ENCODE assay signal across 23 mouse cellular contexts in the genomic region with DNA sequence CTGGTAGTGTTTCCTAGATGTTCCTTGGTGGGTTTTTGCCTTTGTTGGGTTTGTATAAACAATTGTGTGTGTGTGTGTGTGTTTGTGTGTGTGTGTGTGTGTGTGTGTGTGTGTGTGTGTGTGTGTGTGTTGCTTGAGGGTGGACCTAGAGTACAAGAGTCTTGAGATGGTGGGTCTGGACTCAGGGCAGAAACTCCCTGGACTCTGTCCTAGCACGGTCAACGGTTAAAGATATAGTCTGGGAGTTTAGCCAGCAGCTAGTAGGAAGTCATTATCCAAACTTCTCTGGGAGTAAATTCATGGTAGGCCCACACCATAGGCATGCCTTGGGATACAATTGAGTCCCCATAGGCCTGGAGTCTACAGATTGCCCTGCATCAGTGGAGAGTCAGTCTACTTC. TPM values are rescaled to one million over a fixed set of nuclear protein-coding genes. Genes with fewer than 3 reads are reported as not detected.
"Had no signal": no experiment of that assay in that cellular context is flagged by ENCODE, and none has a peak within 500 bp of the region (broad histone marks: within the 10 kb centered on the region; RNA-seq: fewer than 3 reads in every experiment).

No protein-coding gene starts in this region.

- ATAC-seq: intestine, embryonic 15.5 days; midbrain, embryonic 13.5 days; midbrain, embryonic 16.5 days had no signal

- H3K4me3 ChIP-seq: intestine, embryonic 15.5 days; left cerebral cortex, adult 2 months; liver, embryonic 15.5 days; lung, embryonic 15.5 days; megakaryocyte, embryonic 14.5 days; midbrain, embryonic 10.5 days; midbrain, embryonic 13.5 days; myocyte; neural tube, embryonic 13.5 days had no signal

- H3K36me3 ChIP-seq: intestine, embryonic 15.5 days; liver, embryonic 15.5 days; lung, embryonic 15.5 days; midbrain, embryonic 10.5 days; midbrain, embryonic 13.5 days; neural tube, embryonic 13.5 days had no signal

- H3K9ac ChIP-seq: intestine, embryonic 15.5 days; liver, embryonic 15.5 days; lung, embryonic 15.5 days; midbrain, embryonic 13.5 days; neural tube, embryonic 13.5 days had no signal

- DNase-seq: layer of hippocampus, postnatal 36 days; lung, adult 18-20 months; lung, postnatal 10 days; lung, postnatal 36 days; retina, postnatal 1 day; right cerebral cortex, postnatal 25 days; thymus, adult 2 months; thymus, postnatal 14 days; thymus, postnatal 4 days had no signal

- H3K9me3 ChIP-seq: intestine, embryonic 15.5 days; liver, embryonic 15.5 days; lung, embryonic 15.5 days; megakaryocyte, embryonic 14.5 days; midbrain, embryonic 10.5 days; midbrain, embryonic 13.5 days; neural tube, embryonic 13.5 days had no signal

- H3K4me2 ChIP-seq: intestine, embryonic 15.5 days; liver, embryonic 11.5 days; liver, embryonic 15.5 days; lung, embryonic 15.5 days; midbrain, embryonic 13.5 days; neural tube, embryonic 13.5 days had no signal

- H3K27me3 ChIP-seq: intestine, embryonic 15.5 days; liver, embryonic 15.5 days; lung, embryonic 15.5 days; neural tube, embryonic 13.5 days had no signal

- H3K4me1 ChIP-seq: intestine, embryonic 15.5 days; liver, embryonic 15.5 days; midbrain, embryonic 10.5 days; midbrain, embryonic 13.5 days; neural tube, embryonic 13.5 days had no signal

- H3K27ac ChIP-seq: intestine, embryonic 15.5 days; kidney, postnatal 0 days; left cerebral cortex, adult 2 months; liver, embryonic 15.5 days; lung, embryonic 15.5 days; midbrain, embryonic 10.5 days; midbrain, embryonic 13.5 days; neural tube, embryonic 13.5 days; stomach, postnatal 0 days had no signal

RNA-seq across cellular contexts. Expression of gene Noxa1, which starts 7.1 kb away (rescaled TPM):
- polyA plus RNA-seq: midbrain, embryonic 10.5 days; midbrain, embryonic 16.5 days; myocyte; neural tube, embryonic 13.5 days had no signal

RNA-seq across cellular contexts. Expression of gene Entpd8, which starts 7.7 kb away (rescaled TPM):
- polyA plus RNA-seq: limb, embryonic 11.5 days; midbrain, embryonic 10.5 days; midbrain, embryonic 13.5 days; midbrain, embryonic 16.5 days; myocyte; neural tube, embryonic 13.5 days had no signal
